Mouse (Mus musculus): ENCODE results near the gene Ankdd1a.

The Ankdd1a gene

DNA sequence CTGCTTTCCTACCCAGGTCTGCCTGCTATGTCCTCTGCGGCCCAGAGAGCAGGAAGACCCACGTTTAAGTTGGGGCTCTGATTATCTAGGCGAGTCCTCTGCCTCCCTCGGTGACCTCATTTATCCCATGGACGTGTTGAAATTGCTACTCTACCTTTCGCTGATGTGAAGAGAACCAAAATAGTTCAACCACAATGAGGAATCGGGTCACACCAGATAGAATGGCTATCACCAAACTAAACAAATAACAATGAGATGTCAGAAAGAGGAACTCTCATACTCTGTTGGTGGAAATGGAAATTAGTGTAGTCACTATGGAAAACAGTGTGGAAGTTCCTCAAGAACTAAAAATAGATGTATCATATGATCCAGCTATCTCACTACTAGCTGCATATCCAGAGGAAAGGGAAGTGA is 22.1 kb upstream of the Ankdd1a start:
- DNase-seq (ENCODE audit: low spot score), result no peak

DNA sequence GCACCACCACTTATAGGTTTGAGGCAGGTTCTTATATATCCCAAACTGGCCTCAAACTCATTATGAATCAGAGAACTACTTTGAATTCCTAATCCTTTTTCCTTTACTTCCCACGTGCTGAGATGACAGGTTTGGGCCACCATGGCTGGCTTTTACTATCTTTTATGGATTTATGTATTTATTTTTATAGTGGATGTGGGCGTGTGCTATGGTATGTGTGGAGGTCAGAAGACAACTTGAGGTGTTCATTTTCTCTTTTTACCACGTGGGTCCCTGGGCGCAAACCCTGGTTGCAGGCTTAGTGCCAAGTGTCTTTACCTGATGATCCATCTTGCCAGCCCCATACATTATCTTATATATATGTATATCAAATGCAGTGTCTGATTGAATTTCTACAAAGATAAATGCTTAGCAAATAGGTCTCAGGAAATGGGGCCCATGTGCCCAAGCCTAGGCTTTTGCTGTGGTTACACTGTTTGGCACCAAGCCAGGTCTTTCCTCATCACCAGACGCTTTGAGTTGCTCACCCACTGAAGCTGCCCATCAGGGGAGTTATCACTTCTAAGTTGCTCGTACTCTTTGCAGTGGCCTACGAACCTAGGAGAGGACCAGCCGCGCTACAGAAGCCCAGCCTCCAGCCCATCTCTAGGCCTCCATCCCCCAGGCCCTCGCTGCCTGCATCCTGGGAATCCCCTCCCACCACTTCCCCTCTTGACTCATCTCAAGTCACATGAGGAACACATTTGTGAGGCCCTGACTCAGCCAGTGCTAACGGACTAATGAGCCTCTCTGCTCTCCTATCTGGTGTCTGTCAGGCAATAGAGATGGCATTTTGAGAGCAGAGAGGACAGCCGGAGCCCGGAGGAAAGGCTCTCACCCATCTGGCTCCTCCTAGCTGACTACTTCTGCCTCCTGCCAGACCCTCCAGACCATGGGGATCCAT is 21.4 kb upstream of the Ankdd1a start:
- DNase-seq (ENCODE audit: low spot score), result peak; percentile 54

DNA sequence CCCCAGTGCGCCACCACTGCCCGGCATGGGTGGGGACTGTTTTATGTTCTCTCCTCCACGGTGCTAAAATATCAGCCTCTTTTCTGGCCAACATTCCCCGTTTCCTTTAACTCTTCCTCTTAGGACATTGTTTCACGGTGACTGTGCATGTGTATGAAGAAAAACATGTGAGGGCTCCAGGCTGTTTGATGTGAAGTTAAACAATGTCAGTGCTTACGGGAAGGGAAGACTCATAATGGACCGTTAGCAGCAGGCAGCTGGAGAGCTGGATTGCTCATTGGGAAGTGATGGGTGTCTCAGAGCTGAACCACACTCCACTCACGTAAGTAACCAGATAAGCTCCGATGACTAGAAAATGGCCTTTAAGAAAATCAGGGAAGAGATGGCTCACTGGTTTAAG is 19.7 kb upstream of the Ankdd1a start:
- DNase-seq (ENCODE audit: low spot score), result no peak

DNA sequence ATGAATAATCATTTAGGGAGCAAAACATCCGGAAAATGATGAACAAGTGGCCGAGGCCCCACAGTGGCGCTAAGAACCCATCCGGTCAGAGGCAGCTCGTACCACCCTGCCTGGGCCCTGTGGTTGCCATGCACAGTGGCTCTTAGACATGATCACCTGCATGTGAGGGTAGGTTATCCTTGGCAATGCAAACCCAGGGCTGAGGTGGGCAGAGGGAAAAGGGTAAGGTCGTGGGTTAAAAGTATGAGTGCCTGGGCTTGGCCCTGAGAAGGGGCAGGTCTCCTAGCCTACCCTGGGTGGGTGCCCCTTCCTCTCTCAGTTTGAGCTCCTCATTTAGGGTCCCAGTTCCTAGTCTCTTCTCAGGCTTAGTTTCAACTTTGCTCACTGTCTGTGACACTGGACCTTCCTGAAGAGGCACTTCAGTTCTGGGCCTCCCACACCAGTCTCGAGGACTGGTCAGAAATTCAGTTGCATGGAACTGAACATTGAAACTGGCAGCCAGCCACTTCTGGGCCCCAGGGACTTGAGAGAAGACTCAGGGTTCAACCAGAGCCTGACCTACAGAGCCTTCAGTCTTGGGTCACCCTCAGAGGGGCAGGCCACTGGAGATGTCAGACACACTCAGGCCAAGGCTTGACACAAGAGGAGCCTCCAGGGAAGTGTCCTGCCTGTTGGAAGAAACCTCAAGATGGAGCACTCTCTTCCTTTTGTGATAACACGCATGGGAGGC is 18.1 kb upstream of the Ankdd1a start:
- no peak for DNase-seq (ENCODE audit: low spot score)

DNA sequence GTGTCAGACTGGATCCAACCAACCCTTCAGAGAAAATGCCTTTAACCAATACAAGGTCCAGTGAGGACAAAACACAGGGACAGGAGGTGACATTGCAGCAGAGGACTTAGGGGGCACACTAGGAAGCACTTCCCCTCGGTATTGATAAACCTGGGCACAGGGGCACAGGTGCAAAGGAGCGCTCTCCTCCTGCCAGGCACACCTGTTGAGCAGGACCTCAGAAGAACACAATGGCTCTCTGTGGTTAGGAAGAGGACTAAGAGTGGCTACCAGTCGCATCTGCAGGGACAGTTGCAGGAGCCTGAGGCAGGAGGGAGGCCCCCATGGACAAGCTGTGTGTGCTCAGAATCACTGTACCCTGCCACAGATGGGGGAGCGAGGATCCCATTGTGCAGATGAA is 16.5 kb upstream of the Ankdd1a start:
- no peak for DNase-seq (ENCODE audit: low spot score)

DNA sequence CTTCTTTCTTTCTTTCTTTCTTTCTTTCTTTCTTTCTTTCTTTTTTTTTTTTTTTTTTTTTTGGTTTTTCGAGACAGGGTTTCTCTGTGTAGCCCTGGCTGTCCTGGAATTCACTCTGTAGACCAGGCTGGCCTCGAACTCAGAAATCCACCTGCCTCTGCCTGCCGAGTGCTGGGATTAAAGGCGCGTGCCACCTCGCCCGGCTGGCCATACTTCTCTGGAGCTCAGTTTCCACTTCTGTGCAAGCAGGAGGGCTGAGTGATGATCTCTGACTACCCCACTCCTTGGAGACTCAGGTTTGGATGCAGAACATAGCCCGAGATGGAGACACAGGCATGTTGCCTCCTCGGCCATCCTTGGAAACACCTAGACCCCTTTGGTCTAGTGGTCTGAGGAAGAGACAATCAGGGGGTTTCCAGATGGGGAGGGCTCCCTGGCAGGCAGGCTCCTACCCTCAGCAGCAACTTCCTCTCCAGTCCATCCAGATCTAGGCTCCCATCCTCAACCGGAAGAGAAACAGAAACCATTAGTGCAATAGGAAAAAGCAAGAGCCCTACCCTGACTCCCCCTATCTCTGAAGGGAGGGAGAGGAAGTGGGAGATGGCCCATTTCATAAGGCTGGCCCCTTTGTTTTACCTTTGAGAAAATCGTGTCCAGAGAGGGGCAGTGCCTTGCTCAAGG is 15.9 kb upstream of the Ankdd1a start:
- no peak for DNase-seq (ENCODE audit: low spot score)

DNA sequence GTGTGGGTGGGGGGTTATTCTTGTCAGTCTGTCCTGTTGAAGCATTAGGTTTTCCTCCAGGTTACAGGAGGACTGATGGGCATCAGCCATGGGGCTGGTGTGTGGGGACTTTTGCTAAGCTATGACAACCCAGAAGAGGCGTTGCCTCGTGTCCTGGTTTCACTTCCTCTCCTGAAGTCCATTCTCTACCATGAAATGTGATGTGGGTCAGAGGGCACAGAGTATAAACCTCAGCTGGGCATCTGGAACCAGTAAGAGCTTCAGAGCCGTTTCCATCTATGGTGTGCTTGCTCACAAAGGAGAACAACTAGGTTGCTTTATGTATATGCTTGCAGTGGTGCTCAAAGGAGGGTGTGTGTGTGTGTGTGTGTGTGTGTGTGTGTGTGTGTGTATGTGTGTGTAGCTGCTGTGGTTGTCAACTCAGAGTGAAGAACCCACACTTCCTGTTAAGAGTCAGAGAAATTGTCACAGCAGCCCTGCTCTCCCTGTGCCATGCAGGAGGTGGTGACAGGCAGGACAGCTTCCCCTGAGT is 15.3 kb upstream of the Ankdd1a start:
- no peak for DNase-seq (ENCODE audit: low spot score)

DNA sequence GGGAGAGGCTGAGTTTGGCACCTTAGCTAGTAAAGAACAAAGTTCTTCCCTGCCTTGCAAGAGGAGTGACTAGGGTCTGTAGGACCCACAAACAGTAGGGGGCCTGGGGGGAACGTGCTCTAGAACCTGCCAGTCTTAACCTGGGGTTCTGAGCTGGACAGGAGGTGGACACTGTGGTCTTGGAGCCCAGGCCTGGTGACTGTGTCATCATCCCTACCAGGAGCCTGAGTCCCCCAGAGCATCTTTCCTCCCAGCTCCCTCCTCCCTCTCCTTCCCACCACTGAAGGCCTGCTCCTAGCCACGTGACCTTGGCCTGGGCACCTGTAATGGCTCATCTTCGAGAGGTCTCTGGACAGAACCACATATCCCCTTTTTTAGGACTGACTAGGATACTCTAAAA is 14.1 kb upstream of the Ankdd1a start:
- DNase-seq (ENCODE audit: low spot score), result no peak

DNA sequence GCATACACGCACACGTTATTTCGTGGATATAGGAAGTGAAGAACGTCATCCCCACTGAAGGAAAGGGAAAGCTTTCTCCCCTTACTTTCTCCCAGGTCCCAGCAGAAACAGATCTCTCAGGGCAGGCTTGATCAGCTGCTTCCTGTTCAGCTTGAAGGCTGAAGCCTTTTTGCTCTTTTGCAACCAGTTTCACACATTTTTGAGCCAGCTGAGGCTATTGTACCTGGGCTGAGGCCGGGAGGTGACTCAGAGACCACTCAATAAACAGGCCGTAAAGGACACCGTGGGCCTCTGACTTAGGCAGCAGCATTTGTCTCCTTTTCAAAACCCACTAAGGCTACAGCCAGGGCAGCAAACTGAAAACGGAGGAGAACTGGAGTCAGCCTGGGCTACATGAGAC is 13.0 kb upstream of the Ankdd1a start:
- no peak for DNase-seq (ENCODE audit: low spot score)

DNA sequence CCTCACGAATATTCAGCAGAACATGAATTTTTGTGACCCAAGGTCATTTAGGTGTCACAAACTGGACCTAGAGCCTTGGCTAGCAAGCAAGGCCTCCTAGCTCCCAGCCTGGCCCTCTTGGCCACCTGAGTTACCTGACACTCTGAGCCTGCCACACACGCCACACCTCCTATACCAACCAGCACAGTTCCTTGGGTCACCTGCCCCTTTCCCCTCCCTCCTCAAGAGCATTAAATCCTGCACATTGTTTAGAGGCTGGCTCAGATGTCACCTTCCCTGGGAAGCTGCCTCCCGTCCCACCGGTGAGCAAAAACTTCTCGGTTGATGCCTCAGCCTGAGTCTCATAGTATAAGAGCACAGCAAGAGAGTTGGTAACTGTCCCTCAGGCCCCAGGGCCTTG is 11.3 kb upstream of the Ankdd1a start:
- DNase-seq (ENCODE audit: low spot score), result no peak

DNA sequence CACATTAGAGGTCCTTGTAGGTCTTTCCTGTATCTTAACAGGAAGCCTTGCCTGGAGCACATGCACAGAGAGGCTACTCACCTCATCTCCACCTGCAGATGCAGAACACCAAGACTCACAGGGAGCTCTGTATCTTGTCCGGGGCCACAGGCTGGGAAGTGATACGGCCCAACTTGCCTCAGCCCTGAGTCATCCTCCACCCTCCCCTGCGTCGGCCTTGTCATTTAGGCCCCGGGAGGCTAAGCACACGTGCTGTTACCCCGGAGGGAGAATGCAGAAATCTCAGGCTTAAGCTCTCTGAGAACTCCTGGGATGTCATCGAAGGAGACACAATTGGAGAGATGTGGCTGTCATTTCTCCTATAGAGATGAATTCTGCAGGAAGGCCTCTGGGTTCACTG is 9.7 kb upstream of the Ankdd1a start:
- no peak for DNase-seq (ENCODE audit: low spot score)

DNA sequence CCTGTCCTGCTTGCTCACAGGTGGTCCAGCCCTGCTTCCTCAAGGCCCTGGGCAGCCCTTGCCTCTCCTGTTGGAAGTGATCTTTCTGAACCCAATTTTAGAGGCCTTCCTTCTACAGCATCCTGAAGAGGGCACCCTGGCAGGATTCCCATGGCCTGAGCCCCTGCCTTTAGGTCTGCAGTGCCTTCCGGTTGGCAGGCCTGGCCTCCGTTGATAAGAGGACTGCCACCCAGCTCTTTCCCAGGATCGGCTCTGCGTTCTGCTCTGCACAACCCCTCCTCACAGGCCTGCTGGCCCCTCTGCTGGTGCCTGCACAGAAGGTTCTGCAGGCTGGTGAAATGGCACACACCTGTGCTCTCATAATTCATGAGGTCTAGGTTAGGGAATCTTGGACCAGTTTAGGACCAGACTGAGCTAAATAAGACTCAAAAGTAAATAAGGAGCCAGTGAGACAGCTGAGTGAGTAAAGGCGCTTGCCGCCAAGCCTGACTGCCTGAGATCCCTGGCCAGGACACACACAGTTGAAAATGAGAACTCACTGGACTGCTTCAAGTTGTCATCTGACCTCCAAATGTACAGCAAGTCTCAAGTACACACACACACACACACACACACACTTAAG is 8.5 kb upstream of the Ankdd1a start:
- DNase-seq (ENCODE audit: low spot score), result no peak

DNA sequence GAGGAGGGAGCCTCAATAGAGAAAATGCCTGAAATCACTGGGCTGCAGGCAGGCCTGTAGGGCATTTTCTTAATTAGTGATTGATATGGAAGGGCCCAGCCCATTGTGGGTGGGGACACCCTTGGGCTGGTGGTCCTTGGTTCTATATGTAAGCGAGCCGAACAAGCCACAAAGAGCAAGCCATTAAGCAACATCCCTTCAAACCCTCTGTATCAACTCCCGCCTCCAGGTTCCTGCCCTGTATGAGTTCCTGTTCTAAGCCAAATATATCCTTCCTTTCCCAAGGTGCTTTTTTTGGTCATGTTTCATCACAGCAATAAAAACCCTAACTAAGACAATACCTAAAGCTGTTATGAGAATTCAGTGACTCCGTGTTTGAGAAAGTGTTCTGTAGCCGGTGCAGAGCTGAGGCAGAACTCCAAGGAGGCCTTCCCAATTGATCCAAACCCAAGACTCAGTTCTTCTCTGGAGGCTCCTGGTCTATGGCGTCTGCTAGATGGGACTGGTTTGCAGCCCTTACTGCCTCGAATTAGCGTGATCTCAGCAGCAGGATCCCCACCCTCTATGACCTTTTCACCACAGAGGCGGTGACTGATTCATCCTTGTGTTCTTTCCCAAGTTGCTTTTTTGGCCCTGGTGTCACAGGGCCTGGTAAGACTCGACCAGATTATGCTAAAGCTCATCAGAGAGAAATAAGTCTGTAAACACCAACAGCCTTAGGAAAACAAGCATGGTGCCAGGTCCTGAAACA is 5.6 kb upstream of the Ankdd1a start:
- DNase-seq (ENCODE audit: low spot score), result no peak

DNA sequence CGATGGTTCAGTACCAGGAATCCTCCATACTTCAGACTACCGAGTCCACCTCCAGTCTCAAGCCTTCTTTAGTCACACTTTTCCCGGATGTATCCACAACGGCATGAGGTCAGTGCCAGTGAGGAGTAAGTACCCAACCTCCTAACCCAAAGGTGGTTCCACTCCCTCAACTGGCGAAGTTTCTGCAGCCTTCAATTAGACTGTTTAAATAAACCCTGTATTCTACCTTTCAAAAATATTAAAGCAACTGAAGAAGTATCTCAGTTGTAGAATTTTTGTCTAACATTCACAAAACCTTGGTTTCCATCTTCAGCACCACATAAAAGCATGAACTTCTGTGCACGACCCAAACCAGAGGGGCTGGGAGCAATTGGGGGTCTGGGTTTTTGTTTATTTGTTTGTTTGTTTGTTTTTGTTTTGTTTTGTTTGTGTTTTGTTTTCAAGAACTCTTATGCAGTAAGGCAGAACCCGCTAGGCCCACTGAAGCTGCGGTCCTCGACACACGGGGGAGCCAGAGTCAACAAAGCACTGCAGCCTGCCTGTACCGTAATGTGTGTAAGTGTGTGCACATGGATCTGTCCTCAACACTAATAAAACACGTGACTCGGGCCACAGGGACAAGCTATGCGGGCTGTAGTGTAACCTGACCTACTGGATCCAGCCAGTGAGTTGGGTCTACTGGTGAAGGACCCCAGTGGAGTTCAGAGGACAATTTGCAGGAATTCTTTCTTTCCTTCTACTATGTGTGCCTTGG is 3.8 kb upstream of the Ankdd1a start:
- DNase-seq (ENCODE audit: low spot score), result peak; percentile 81

DNA sequence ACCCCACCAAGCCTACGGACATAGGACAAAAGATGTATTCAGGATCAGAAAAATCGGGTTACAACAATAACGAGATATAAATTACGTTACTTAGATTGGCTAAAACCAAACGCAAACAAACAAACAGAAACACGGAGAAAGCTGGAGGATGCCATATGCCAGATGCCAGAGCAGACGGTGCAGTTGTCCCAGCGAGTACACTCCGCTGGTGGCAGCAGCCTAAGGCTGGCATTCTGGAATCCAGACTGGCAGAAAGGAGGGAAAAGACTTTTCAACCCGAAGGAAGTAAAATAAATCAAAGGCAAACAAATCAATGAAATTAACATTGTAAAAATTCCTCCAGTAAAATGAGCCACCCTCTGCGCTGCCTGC is 498 bp upstream of the Ankdd1a start:
- no peak for DNase-seq (ENCODE audit: low spot score)

DNA sequence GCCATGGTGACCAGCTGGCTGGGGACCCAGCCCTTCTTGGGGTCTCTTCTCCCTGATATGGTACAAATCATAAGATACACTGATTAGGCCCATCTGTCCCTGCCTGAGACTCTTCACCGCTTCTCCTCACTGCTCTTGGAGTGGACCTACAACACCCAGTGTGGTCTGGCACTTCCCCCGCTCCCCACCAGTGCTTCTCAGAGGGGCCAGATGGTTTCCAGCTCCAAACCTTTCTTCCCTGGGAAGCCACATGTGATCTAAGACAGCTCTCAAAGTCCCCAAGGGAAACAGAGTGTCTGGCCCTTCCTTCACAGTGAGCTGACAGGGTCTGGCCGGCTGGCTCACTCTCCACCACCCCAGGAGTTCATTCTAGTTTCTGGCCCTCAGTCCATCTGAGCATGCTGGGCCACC is 5.1 kb downstream of the Ankdd1a start:
- DNase-seq (ENCODE audit: low spot score), result no peak

DNA sequence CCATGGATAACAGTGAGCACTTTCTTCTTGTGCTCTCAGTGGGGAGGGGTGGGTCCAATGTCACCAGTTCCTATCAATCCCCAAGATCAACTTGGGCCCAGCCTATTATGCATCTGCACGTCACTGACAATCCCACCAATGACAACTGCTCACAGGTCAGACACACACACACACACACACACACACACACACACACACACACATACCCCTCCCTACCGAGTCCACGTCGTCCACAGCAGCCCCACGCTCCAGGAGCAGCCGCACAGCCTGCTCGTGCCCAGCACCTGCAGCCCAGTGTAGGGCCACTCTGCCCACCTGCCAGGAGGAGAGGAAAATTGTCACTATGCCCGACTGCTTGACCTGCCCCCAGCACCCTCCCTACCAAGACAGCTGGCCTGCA is 5.6 kb downstream of the Ankdd1a start:
- no peak for DNase-seq (ENCODE audit: low spot score)

DNA sequence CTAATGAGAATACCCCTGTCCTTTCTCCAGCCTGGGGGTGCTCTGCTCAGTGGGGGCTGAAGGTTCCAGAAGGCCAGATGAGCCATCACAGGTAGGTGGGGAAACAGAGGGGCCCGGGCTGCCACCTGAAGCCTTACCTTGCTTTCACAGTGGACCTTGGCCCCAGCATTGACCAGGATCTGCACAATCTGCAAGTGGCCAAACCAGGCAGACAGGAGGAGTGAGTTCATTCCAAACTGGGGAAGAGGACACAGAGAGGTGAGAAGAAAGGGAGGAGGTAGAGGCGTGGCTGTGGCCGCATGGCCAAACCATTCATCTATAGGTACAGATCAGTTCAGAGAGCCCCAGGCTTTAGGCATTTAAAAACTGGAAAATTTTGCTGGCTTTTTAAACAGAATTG is 7.5 kb downstream of the Ankdd1a start:
- DNase-seq (ENCODE audit: low spot score), result peak; percentile 73

DNA sequence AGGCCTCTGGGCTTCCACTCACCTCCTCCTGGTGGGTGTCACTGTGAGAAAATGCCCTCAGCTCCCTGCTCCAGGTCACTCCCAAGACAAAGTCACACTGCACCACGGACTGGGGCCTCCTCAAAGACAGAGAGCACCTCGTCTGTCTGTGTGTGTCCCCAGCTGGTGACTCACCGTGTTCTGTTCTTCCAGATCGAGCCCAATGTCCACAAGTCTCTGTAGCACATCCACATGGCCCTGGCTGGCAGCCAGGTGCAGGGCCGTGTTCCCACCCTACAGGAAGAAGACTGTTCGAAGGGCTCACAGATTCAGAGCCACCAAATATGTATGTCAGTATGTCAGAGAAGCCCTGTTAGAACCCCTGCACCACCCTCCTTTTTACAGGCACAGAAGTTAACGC is 11.5 kb downstream of the Ankdd1a start:
- DNase-seq (ENCODE audit: low spot score), result peak; percentile 35

DNA sequence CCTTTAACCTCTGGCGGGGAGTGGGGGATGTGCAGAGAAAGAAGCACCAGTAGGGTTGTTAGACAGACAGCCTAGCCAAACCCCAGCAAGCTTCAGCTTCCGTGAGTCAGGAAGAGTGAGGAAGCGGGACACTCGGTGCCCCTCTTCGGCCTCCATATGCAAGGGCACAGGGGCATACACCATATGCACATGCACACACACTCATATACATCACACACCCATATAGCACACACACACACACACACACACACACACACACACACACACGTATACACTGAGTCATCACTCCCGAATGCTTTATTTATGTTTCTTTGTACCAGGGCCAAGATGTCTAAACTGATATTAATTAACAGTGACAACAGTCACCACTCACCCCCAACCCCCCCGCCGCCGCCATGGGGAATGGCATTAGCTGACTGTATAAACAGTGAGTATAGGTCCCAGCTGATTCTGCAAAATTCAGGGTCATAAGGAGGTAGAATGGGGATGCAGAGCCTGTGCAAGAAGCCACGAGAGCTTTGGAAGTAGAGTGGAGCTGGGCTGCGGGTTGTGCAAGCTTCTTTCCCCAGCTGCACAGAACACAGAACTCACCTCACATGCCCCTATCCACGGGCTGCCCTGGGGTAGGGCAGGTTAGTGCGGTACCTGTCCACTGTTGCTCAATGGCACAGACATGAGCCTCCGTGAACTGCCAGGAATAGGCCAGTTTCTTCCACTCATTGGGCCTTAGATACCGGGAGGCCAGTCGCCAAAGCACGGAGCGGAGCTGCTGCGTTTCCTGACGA is 17.1 kb downstream of the Ankdd1a start:
- peak; percentile 49 for DNase-seq (ENCODE audit: low spot score)

All from urinary bladder, postnatal 14 days (tissue).